Mouse (Mus musculus): Measurements from ENCODE around the gene Bahd1. TPM values are rescaled to one million over a fixed set of nuclear protein-coding genes. Genes with fewer than 3 reads are reported as not detected.

Bahd1 gene
- polyA plus RNA-seq (2015; fragmentation: Nextera tagmentation; extraction: Ambion mirVana), result 8.0 and 8.9 TPM in 2 replicates

DNA sequence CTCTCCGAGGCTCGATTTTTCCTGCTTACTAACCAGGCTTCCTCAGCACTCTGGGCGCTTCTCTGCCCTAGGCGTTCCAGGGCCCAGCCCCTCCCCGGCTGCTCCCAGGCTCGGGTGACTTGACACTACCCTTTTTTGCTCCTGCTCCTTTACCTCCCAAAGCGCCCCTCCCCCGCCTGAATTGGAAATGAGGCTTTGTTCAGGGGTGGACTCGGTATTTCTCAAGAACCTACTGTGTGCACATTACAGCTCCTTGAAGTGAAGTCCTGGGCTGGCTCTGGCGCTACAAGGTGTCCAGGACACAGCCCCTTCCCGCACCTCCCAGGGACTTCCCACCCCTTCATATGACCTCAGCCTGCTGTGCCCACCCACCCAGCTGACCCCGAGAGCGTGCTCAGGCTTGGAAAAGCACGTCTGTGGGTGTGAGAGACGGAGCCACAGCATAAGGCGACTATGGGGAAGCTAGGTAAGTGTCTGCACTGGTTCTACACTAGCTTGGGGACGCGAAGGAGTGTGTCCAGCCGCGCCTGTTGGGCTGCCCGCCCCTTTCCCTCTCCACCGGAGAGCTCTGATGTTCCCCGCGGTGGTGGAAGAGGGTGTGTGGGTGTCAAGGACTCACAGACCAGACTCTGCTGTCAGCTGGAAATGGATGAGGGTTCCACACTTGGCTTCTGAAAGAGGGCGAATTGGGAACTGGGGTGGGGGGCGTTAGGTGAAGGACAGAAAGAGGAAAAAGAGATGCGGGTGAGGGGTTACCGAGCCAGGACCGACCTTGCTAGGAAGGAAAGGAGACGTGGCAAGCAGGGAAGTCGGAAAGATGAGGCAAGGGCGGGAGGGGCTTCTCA is at the start of gene Bahd1:
TSS of gene Bahd1 (plus strand) at position 397 of the 845 bp plus-strand sequence.
- Histone ChIP-seq H3K9me3 (no peaks in the 10 kb centered on the region), H3K27me3 (peaks cover 53% of the 10 kb centered on the region), H3K4me3 (peak within 1 kb of the TSS; percentile 96), H3K4me1 (replicated peaks) (peaks cover 62% of the 10 kb centered on the region), H3K9ac (peak within 1 kb of the TSS; percentile 90), H3K4me2 (peak within 1 kb of the TSS; percentile 99), H3K36me3 (no peaks in the 10 kb centered on the region), H3K27ac (replicated peaks) (peak within 1 kb of the TSS; percentile 5; the same call in 1 of the 2 replicates)
- no peak; the same call in 1 of the 2 replicates for ATAC-seq (ENCODE audit: low FRiP score, low read depth)
- whole genome bisulfite sequencing, result under 1% methylated on average over 32 of the region's 32 CpGs

DNA sequence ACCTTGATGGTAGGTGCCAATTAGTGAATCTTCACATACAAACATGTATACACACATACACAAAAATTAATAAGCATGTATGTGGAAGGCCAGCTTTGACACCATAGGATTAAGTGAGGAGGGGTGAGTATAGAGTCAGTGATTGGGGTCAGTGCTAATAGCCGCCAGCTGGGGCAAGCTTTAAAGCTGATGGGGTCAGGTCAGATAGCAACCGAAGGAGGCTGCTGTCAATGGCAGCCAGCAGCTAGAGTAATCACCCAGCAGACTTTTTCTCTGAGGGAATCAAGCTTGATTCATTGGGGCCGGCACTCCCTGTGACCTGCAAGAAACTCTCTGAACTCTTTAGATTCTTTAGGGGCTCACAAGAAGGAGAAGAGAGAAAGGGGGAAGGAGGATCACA is 48.4 kb upstream of the Bahd1 start:
- H3K4me2 ChIP-seq, result no peak overlapping the region
- no peaks in the 10 kb centered on the region for H3K4me1 ChIP-seq (replicated peaks)
- no peak overlapping the region for H3K4me3 ChIP-seq
- H3K9ac ChIP-seq, result no peak overlapping the region
- no peaks in the 10 kb centered on the region for H3K27me3 ChIP-seq
- no peaks in the 10 kb centered on the region for H3K36me3 ChIP-seq
- H3K9me3 ChIP-seq, result no peaks in the 10 kb centered on the region
- H3K27ac ChIP-seq (replicated peaks), result no peak overlapping the region
- no peak for ATAC-seq (ENCODE audit: low FRiP score, low read depth)
- 31% methylated on average over 3 of the region's 3 CpGs for WGBS

DNA sequence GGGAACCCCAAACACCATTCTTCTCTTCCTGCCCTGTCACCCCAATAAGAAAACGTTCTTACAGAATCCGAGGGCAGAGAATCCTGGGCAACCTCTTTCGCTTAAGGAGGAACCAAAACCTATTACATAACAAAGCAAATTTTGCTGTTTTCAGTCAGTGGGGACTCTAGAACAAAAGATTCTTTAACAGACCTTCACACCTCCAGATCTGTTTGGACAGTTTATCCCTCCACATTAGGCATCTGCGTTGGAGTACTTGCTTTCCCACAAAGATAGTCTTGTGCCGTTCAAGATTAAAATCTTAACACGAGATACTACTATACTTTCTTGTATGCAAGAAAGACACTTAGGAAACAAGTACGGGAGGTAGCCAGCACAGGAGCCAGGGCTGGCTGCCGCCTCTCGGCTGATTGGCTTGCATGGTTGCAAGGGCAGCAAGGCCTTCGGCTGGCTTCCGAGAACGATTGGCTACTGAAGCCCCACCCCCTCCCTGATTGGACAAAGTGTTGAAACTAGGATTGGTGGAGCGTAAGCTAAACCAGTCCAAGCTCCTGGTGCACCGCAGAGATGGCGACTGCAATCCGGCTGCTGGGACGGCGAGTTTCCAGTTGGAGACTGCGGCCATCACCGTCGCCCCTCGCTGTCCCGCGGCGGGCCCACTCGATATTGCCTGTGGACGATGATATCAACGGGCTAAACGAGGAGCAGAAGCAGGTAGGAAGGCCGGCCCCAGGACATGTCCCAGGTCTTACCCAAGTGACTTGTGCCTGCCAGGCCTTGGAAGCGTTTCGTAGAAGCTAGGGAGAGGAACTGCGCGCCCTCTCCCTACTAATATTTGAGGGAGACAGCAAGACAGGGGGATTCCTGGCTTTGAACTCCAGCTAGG is 38.5 kb upstream of the Bahd1 start, which contains the start of gene Ivd:
TSS of gene Ivd (plus strand) at position 501 of the 886 bp plus-strand sequence.
- Histone ChIP-seq H3K36me3 (no peaks in the 10 kb centered on the region), H3K27me3 (no peaks in the 10 kb centered on the region)
- WGBS, result under 1% methylated on average over 34 of the region's 34 CpGs

DNA sequence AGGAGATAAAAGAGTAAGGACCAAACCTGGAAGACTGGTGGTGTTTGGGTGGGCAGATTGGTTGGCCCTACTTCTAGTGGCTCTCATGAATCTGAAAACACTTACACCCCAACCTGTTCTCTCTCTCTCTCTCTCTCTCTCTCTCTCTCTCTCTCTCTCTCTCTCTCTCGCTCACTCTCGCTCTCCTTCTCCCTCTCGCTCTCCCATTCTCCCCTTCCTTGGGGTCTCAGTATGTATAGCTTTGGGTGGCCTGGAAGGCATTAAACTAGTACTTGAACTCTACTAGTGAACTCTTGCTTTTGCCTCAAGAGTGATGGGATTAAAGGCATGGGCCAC is 37.9 kb upstream of the Bahd1 start:
- Histone ChIP-seq H3K36me3 (no peaks in the 10 kb centered on the region), H3K4me3 (peak overlapping the region; percentile 65), H3K4me1 (replicated peaks) (peaks cover 21% of the 10 kb centered on the region), H3K4me2 (peak overlapping the region; percentile 91), H3K27me3 (no peaks in the 10 kb centered on the region), H3K9me3 (no peaks in the 10 kb centered on the region), H3K27ac (replicated peaks) (peak overlapping the region; percentile 79), H3K9ac (peak overlapping the region; percentile 55)
- ATAC-seq (ENCODE audit: low FRiP score, low read depth), result no peak
- 35% methylated on average over 3 of the region's 3 CpGs for WGBS

More for the DNA sequence above, 38.5 kb upstream of the Bahd1 start, which contains the start of gene Ivd:
- Histone ChIP-seq H3K4me3 (peak within 1 kb of the TSS; percentile 65), H3K9ac (peak within 1 kb of the TSS; percentile 55), H3K4me1 (replicated peaks) (peaks cover 21% of the 10 kb centered on the region), H3K4me2 (peak within 1 kb of the TSS; percentile 91), H3K27ac (replicated peaks) (peak within 1 kb of the TSS; percentile 79), H3K9me3 (no peaks in the 10 kb centered on the region)
- ATAC-seq (ENCODE audit: low FRiP score, low read depth), result peak; percentile 100

DNA sequence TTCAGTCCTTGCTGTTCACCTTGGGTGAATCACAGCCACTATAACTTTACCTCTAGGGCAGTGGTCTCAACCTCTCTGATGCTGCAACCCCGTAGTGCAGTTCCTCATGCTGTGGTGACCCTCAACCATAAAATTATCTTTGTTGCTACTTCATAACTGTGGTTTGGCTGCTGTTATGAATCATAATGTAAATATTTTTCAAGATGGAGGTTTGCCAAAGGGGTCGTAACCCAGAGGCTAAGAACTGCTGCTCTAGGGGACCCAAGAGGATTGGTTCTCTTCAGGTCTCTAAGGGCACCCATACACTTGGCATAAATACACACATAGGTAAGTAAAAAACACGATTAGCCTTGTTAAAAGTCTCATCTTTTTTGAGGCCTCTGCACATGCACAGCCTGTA is 29.6 kb upstream of the Bahd1 start:
- Histone ChIP-seq H3K4me3 (no peak overlapping the region), H3K4me2 (no peak overlapping the region), H3K9ac (no peak overlapping the region), H3K9me3 (no peaks in the 10 kb centered on the region), H3K36me3 (peaks cover 6% of the 10 kb centered on the region; the same call in 1 of the 2 replicates), H3K27ac (replicated peaks) (no peak overlapping the region), H3K4me1 (replicated peaks) (no peaks in the 10 kb centered on the region), H3K27me3 (no peaks in the 10 kb centered on the region)
- no peak for ATAC-seq (ENCODE audit: low FRiP score, low read depth)
- WGBS, result 92% methylated on average over 3 of the region's 3 CpGs

DNA sequence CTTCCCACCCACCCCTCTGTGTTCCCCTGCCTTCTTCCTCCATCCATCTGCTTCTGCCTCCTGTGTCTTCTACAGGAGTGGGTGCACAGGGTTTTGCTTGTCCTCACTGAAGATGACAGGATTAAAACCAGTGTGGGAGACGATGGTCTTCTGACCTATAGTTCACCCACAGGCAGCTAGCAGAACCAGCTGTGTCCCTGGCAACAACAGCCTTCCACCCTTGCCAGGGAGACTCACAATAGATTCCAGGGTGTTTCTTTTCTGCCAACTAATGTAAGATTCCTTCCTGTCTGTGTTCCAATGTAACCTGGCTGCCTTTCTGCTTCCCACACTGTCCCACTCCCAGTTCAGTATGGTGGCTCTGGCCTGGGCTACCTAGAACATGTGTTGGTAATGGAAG is 29.1 kb upstream of the Bahd1 start:
- Histone ChIP-seq H3K36me3 (peaks cover 6% of the 10 kb centered on the region; the same call in 1 of the 2 replicates), H3K27me3 (no peaks in the 10 kb centered on the region), H3K4me1 (replicated peaks) (no peaks in the 10 kb centered on the region), H3K27ac (replicated peaks) (no peak overlapping the region), H3K4me2 (no peak overlapping the region), H3K4me3 (no peak overlapping the region), H3K9me3 (no peaks in the 10 kb centered on the region), H3K9ac (no peak overlapping the region)
- WGBS, result 50% methylated on average over 1 of the region's 1 CpGs
- ATAC-seq (ENCODE audit: low FRiP score, low read depth), result no peak

DNA sequence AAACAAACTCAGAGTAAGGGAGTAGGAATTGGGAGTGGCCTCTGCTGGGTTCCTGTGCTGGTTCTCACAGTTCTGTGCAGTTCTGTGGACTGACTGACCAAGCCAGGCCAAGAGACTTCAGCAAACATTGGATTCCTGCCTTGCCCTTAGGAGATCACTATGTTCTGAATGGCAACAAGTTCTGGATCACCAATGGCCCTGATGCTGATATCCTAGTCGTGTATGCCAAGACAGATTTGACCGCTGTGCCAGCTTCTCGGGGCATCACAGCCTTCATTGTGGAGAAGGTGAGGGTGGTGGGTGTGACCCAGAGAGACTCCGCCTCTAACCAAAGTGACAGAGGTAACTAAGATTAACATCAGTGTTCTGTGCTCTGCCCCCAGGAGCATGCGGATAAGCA is 27.2 kb upstream of the Bahd1 start:
- Histone ChIP-seq H3K27ac (replicated peaks) (no peak overlapping the region), H3K36me3 (peaks cover 22% of the 10 kb centered on the region)
- WGBS, result 91% methylated on average over 5 of the region's 5 CpGs

DNA sequence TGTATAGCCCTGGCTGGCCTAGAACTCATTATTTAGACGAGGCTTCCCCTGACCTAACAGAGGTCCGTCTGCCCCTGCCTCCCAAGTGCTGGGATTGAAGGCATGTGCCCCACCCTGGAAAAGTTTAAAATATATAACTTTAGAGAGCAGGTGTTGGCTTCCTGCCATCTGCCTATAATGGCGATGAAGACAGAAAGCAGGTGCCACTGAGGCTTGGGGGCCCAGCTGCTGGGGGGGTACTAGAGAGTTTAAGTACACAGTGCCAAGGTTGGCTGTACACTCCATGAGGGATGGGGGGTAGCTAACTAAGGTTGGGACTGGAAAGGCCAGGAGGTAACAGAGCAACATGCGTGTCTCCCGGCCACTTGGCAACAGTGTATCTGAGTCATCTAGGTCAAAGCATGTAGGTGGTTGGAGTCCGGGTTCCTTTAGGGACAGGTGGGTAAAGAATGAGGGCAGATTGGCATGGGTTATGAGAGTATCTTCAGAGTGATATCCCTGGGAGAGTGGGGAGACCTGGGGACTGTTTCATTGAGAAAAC is 26.2 kb upstream of the Bahd1 start:
- H3K27me3 ChIP-seq, result no peaks in the 10 kb centered on the region
- no peak overlapping the region for H3K4me2 ChIP-seq
- peaks cover 23% of the 10 kb centered on the region for H3K36me3 ChIP-seq
- no peak overlapping the region for H3K27ac ChIP-seq (replicated peaks)
- 93% methylated on average over 6 of the region's 6 CpGs for WGBS
- H3K9ac ChIP-seq, result no peak overlapping the region
- H3K4me1 ChIP-seq (replicated peaks), result no peaks in the 10 kb centered on the region
- no peak for ATAC-seq (ENCODE audit: low FRiP score, low read depth)
- H3K4me3 ChIP-seq, result no peak overlapping the region
- H3K9me3 ChIP-seq, result no peaks in the 10 kb centered on the region

More for the DNA sequence above, 27.2 kb upstream of the Bahd1 start:
- ATAC-seq (ENCODE audit: low FRiP score, low read depth), result no peak
- Histone ChIP-seq H3K4me1 (replicated peaks) (no peaks in the 10 kb centered on the region), H3K4me2 (no peak overlapping the region), H3K9ac (no peak overlapping the region), H3K9me3 (no peaks in the 10 kb centered on the region), H3K27me3 (no peaks in the 10 kb centered on the region), H3K4me3 (no peak overlapping the region)

DNA sequence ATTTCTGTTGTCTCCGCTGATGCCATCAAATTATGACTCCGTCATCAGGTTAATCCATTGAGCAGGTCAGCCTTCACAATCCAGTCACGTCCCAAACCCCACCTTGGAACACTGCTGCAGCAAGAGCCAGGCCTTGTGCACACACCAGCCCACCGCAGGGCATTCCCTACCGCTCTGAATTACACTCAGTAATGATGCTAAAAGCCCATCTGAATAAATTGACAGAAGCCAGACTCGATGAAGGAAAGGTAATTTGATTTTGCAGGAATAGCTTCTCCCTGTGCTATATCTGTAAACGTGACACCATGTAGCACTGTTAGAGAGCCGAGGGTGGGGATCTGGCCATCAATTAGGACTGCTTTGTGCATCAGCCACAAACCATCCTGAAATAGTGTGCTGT is 24.9 kb upstream of the Bahd1 start:
- peaks cover 23% of the 10 kb centered on the region for H3K36me3 ChIP-seq
- H3K4me3 ChIP-seq, result no peak overlapping the region
- no peaks in the 10 kb centered on the region for H3K27me3 ChIP-seq
- no peak overlapping the region for H3K4me2 ChIP-seq
- no peaks in the 10 kb centered on the region for H3K4me1 ChIP-seq (replicated peaks)
- H3K9ac ChIP-seq, result no peak overlapping the region
- no peak overlapping the region for H3K27ac ChIP-seq (replicated peaks)
- WGBS, result 86% methylated on average over 8 of the region's 8 CpGs
- ATAC-seq (ENCODE audit: low FRiP score, low read depth), result no peak
- H3K9me3 ChIP-seq, result no peaks in the 10 kb centered on the region

DNA sequence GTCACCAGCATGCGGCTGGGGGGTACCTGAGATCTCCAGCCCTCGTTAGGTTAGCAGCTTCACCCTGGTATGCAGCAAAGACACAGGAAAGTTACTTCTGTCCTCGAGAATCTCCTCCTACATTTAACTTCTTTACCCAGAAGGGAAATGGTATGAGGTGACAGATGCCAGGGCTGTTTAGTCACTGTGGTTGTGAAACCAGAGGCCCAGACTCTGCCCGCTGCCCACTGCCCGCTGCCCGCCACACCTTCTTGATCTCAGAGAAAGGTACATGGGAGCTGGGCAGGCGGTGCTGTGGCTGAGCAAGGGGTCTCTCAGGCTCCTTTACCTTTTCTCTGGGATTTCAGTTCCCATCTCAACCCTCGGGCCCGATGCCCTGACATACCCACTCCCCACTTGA is 23.7 kb upstream of the Bahd1 start:
- no peak overlapping the region for H3K4me2 ChIP-seq
- H3K9me3 ChIP-seq, result no peaks in the 10 kb centered on the region
- no peak overlapping the region for H3K9ac ChIP-seq
- no peak for ATAC-seq (ENCODE audit: low FRiP score, low read depth)
- H3K36me3 ChIP-seq, result peaks cover 24% of the 10 kb centered on the region
- H3K4me3 ChIP-seq, result no peak overlapping the region
- H3K27me3 ChIP-seq, result no peaks in the 10 kb centered on the region
- WGBS, result 94% methylated on average over 9 of the region's 9 CpGs
- no peak overlapping the region for H3K27ac ChIP-seq (replicated peaks)
- H3K4me1 ChIP-seq (replicated peaks), result no peaks in the 10 kb centered on the region

DNA sequence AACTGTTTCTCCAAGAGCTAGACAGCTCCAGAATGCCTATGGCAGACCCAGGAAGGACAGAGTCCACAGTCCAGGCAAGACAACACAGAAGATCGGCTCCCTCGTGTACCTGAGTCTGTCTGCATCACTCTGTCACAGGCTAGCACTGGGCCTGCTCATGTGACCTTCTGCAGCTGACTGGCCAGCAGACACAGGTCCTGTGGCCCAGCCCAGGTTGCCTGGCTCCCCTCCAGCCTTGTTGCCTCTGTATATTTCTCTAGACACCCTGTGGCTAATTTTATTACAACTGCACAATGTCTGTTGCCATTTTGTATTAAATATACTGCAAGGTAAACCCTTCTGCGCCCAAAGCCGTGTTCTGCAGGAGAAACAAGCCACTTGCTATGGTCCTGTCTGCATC is 19.2 kb upstream of the Bahd1 start:
- ATAC-seq (ENCODE audit: low FRiP score, low read depth), result no peak
- no peak overlapping the region for H3K9ac ChIP-seq
- H3K36me3 ChIP-seq, result peaks cover 20% of the 10 kb centered on the region; the same call in 1 of the 2 replicates
- no peak overlapping the region for H3K4me2 ChIP-seq
- peaks cover 5% of the 10 kb centered on the region for H3K4me1 ChIP-seq (replicated peaks)
- no peak overlapping the region for H3K27ac ChIP-seq (replicated peaks)
- WGBS, result 90% methylated on average over 4 of the region's 4 CpGs
- peaks cover 9% of the 10 kb centered on the region; the same call in 1 of the 2 replicates for H3K27me3 ChIP-seq
- no peaks in the 10 kb centered on the region for H3K9me3 ChIP-seq
- no peak overlapping the region for H3K4me3 ChIP-seq

Data from hindbrain, embryonic 15.5 days (tissue).